Mouse (Mus musculus): ENCODE results near the gene Ap2s1. TPM values are rescaled to one million over a fixed set of nuclear protein-coding genes. Genes with fewer than 3 reads are reported as not detected.

Ap2s1 gene
- polyA plus RNA-seq (2012; rRNA removed): 271 and 297 TPM in 2 replicates
- 271 and 295 TPM in 2 replicates for polyA plus RNA-seq (2014; fragmentation: Nextera tagmentation; extraction: Ambion mirVana)

- Histone ChIP-seq H3K4me2 (replicated peaks; ENCODE audit: low read depth, low read length, severe bottlenecking) (peak within 1 kb of the TSS; percentile 90), H3K4me1 (ENCODE audit: control insufficient read depth, insufficient read depth, low read length) (peaks cover 10% of the 10 kb centered on the region; the same call in 1 of the 2 replicates), H3K4me3 (replicated peaks; ENCODE audit: low read length) (peak within 1 kb of the TSS; percentile 89), H3K27ac (replicated peaks; ENCODE audit: low read depth, low read length) (no peak within 1 kb of the TSS), H3K9me3 (ENCODE audit: control insufficient read depth, low read length) (no peaks in the 10 kb centered on the region), H3K27me3 (ENCODE audit: control insufficient read depth, insufficient read depth, low read length) (no peaks in the 10 kb centered on the region), H3K36me3 (ENCODE audit: control insufficient read depth, insufficient read depth, low read length) (peaks cover 7% of the 10 kb centered on the region), H3K9ac (ENCODE audit: low read depth, low read length, severe bottlenecking) (peak within 1 kb of the TSS; percentile 85)
- ATAC-seq (ENCODE audit: low FRiP score, low read depth): peak; percentile 97
- 0 out of 2 replicates have a peak, but pooled peaks have one; percentile 16 for TF ChIP-seq POLR2A (IDR thresholded peaks at IDR 0.05; ENCODE audit: borderline replicate concordance, extremely low read depth, insufficient read depth, insufficient read length)
- DNase-seq (ENCODE audit: low spot score): peak; percentile 99
- under 1% methylated on average over 34 of the region's 34 CpGs for WGBS
Measured at GRCm38 (mm10) chr7:16738073-16738696, at the start of gene Ap2s1. TSS of gene Ap2s1 (plus strand) at chr7:16738410.

DNA sequence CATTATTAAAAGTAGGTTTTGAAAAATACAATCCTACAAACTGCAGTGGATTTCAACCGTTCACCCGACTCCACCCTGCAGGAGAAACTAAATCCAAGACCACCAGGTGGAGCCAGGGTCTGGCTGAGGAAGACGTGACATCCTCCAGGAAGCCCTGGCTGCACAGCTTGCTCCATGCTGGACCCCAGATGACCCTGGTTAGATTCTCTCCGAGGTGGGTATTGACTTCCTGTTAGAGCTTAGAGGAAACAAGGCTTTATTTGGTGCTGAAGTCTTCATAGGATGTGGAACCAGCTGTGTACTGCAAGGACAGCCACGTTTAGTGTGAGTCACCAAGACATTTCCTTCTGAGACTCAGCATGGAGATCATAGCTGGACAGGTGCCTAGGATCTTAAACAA, 49.0 kb upstream of the Ap2s1 start:
- H3K4me1 ChIP-seq (ENCODE audit: control insufficient read depth, insufficient read depth, low read length): no peaks in the 10 kb centered on the region
- ATAC-seq (ENCODE audit: low FRiP score, low read depth): no peak
- TF ChIP-seq POLR2A (IDR thresholded peaks at IDR 0.05; ENCODE audit: borderline replicate concordance, extremely low read depth, insufficient read depth, insufficient read length): no peak
- no peak overlapping the region for H3K4me2 ChIP-seq (replicated peaks; ENCODE audit: low read depth, low read length, severe bottlenecking)
- H3K27me3 ChIP-seq (ENCODE audit: control insufficient read depth, insufficient read depth, low read length): no peaks in the 10 kb centered on the region
- H3K36me3 ChIP-seq (ENCODE audit: control insufficient read depth, insufficient read depth, low read length): no peaks in the 10 kb centered on the region
- no peaks in the 10 kb centered on the region; the same call in 1 of the 2 replicates for H3K9me3 ChIP-seq (ENCODE audit: control insufficient read depth, low read length)
- DNase-seq (ENCODE audit: low spot score): no peak
- WGBS: 70% methylated on average over 5 of the region's 5 CpGs
- H3K27ac ChIP-seq (replicated peaks; ENCODE audit: low read depth, low read length): no peak overlapping the region
- no peak overlapping the region for H3K4me3 ChIP-seq (replicated peaks; ENCODE audit: low read length)
- no peak overlapping the region for H3K9ac ChIP-seq (ENCODE audit: low read depth, low read length, severe bottlenecking)

- WGBS: 34% methylated on average over 3 of the region's 3 CpGs
- no peak for ATAC-seq (ENCODE audit: low FRiP score, low read depth)
- no peak for TF ChIP-seq POLR2A (IDR thresholded peaks at IDR 0.05; ENCODE audit: borderline replicate concordance, extremely low read depth, insufficient read depth, insufficient read length)
- DNase-seq (ENCODE audit: low spot score): no peak
- Histone ChIP-seq H3K4me1 (ENCODE audit: control insufficient read depth, insufficient read depth, low read length) (no peaks in the 10 kb centered on the region), H3K4me3 (replicated peaks; ENCODE audit: low read length) (no peak overlapping the region), H3K9me3 (ENCODE audit: control insufficient read depth, low read length) (no peaks in the 10 kb centered on the region; the same call in 1 of the 2 replicates), H3K27ac (replicated peaks; ENCODE audit: low read depth, low read length) (no peak overlapping the region), H3K4me2 (replicated peaks; ENCODE audit: low read depth, low read length, severe bottlenecking) (no peak overlapping the region), H3K9ac (ENCODE audit: low read depth, low read length, severe bottlenecking) (no peak overlapping the region), H3K27me3 (ENCODE audit: control insufficient read depth, insufficient read depth, low read length) (no peaks in the 10 kb centered on the region), H3K36me3 (ENCODE audit: control insufficient read depth, insufficient read depth, low read length) (no peaks in the 10 kb centered on the region)
Measured at GRCm38 (mm10) chr7:16695025-16695424, 43.2 kb upstream of the Ap2s1 start.

DNA sequence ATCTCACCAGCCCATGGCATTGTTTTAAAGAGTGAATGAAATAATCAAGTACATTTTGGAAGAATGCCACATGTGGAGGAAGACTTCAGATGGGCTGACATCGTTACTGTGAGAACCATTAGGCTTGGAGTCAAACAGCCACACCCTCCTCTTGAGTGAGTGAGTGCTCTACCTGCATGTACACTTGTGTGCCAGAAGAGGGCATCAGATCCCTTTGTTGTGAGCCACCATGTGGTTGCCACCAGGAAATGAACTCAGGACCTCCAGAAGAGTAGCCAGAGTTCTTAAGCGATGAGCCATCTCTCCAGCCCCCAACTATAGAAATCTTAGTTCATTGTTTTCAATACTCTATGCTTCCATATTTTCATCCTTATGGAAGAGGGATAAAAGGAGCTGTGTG, 39.2 kb upstream of the Ap2s1 start:
- H3K36me3 ChIP-seq (ENCODE audit: control insufficient read depth, insufficient read depth, low read length): no peaks in the 10 kb centered on the region
- TF ChIP-seq POLR2A (IDR thresholded peaks at IDR 0.05; ENCODE audit: borderline replicate concordance, extremely low read depth, insufficient read depth, insufficient read length): no peak
- H3K9ac ChIP-seq (ENCODE audit: low read depth, low read length, severe bottlenecking): no peak overlapping the region
- no peaks in the 10 kb centered on the region for H3K9me3 ChIP-seq (ENCODE audit: control insufficient read depth, low read length)
- H3K27ac ChIP-seq (replicated peaks; ENCODE audit: low read depth, low read length): no peak overlapping the region
- H3K27me3 ChIP-seq (ENCODE audit: control insufficient read depth, insufficient read depth, low read length): no peaks in the 10 kb centered on the region
- no peaks in the 10 kb centered on the region for H3K4me1 ChIP-seq (ENCODE audit: control insufficient read depth, insufficient read depth, low read length)
- H3K4me3 ChIP-seq (replicated peaks; ENCODE audit: low read length): no peak overlapping the region
- no peak overlapping the region for H3K4me2 ChIP-seq (replicated peaks; ENCODE audit: low read depth, low read length, severe bottlenecking)
- 50% methylated on average over 2 of the region's 2 CpGs for WGBS
- DNase-seq (ENCODE audit: low spot score) (no peak), ATAC-seq (ENCODE audit: low FRiP score, low read depth) (no peak)

DNA sequence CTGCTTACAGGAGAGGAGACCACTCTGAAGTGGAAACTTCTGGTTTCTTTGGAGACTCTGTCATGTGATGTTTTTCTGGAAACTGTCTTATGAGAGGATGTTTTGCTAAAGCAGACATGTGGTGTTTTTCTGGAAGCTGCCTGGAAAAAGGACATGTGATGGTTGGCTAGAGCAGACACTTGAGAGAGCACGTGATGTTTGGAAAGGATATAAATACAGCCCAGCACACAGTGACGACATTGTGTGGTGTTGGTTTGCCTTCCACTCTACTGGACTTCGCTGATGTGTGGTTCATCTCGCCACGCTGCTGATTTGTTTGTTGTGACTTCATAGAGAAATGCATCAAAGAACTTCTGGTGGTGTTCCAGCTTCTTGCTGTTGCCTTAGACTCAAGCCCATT, 37.6 kb upstream of the Ap2s1 start:
- Histone ChIP-seq H3K9me3 (ENCODE audit: control insufficient read depth, low read length) (no peaks in the 10 kb centered on the region), H3K27ac (replicated peaks; ENCODE audit: low read depth, low read length) (no peak overlapping the region), H3K4me2 (replicated peaks; ENCODE audit: low read depth, low read length, severe bottlenecking) (no peak overlapping the region), H3K4me3 (replicated peaks; ENCODE audit: low read length) (no peak overlapping the region), H3K4me1 (ENCODE audit: control insufficient read depth, insufficient read depth, low read length) (no peaks in the 10 kb centered on the region), H3K27me3 (ENCODE audit: control insufficient read depth, insufficient read depth, low read length) (no peaks in the 10 kb centered on the region), H3K9ac (ENCODE audit: low read depth, low read length, severe bottlenecking) (no peak overlapping the region), H3K36me3 (ENCODE audit: control insufficient read depth, insufficient read depth, low read length) (no peaks in the 10 kb centered on the region)
- DNase-seq (ENCODE audit: low spot score) (no peak), ATAC-seq (ENCODE audit: low FRiP score, low read depth) (no peak)
- TF ChIP-seq POLR2A (IDR thresholded peaks at IDR 0.05; ENCODE audit: borderline replicate concordance, extremely low read depth, insufficient read depth, insufficient read length): no peak
- 79% methylated on average over 5 of the region's 5 CpGs for WGBS

Measured in limb, embryonic 14.5 days (tissue).